Mouse (Mus musculus): ENCODE data around the gene Phlda2. TPM values are rescaled to one million over a fixed set of nuclear protein-coding genes. Genes with fewer than 3 reads are reported as not detected.

The Phlda2 gene
- polyA plus RNA-seq, 1 experiment from 2014 or later = 0.87 TPM

- ATAC-seq (ENCODE audit: low FRiP score) (no peak), DNase-seq (ENCODE audit: low spot score) (peak; percentile 49)
- H3K27ac ChIP-seq = no peak overlapping the region
- no peaks in the 10 kb centered on the region for H3K36me3 ChIP-seq (replicated peaks; ENCODE audit: control insufficient read depth, insufficient read depth)
- no peak overlapping the region for H3K9ac ChIP-seq
- H3K4me3 ChIP-seq (replicated peaks; ENCODE audit: low read length) = no peak overlapping the region
- H3K4me1 ChIP-seq (replicated peaks; ENCODE audit: control insufficient read depth, insufficient read depth, low read length) = peaks cover 10% of the 10 kb centered on the region
- no peaks in the 10 kb centered on the region for H3K9me3 ChIP-seq (ENCODE audit: control insufficient read depth, low read length)
- H3K4me2 ChIP-seq (replicated peaks) = no peak overlapping the region
- 27% methylated on average over 7 of the region's 7 CpGs for WGBS
- peaks cover 37% of the 10 kb centered on the region for H3K27me3 ChIP-seq (ENCODE audit: control insufficient read depth, insufficient read depth, low read length)
Measured at GRCm38 (mm10) chr7:143506675-143507074, 3.7 kb upstream of the Phlda2 start.

DNA sequence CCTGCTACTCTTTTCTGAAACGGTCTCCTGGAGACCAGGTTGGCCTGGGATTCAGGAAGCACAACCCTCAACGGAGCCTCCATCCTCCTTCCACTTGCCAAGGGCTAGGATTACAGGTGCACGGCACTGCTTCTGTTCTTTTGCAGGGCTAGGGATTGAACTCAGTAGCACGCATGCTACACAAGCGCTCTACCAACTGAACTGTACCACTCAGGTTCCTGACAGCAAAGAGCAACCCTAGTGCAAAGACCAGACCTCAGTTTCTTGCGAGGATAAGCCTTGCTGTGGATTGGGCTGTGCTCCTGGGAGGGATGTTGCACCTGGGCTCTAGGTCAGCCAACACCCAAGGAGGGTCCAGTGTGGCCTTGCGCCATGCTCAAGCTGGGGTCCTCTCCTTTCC lies 3.3 kb upstream of the Phlda2 start:
- no peak overlapping the region for H3K9ac ChIP-seq
- H3K27me3 ChIP-seq (ENCODE audit: control insufficient read depth, insufficient read depth, low read length) = peaks cover 41% of the 10 kb centered on the region
- H3K4me2 ChIP-seq (replicated peaks) = no peak overlapping the region
- no peak overlapping the region for H3K27ac ChIP-seq
- no peaks in the 10 kb centered on the region for H3K36me3 ChIP-seq (replicated peaks; ENCODE audit: control insufficient read depth, insufficient read depth)
- H3K4me1 ChIP-seq (replicated peaks; ENCODE audit: control insufficient read depth, insufficient read depth, low read length) = peaks cover 15% of the 10 kb centered on the region
- WGBS = 71% methylated on average over 7 of the region's 7 CpGs
- no peaks in the 10 kb centered on the region for H3K9me3 ChIP-seq (ENCODE audit: control insufficient read depth, low read length)
- H3K4me3 ChIP-seq (replicated peaks; ENCODE audit: low read length) = no peak overlapping the region
- ATAC-seq (ENCODE audit: low FRiP score) (no peak), DNase-seq (ENCODE audit: low spot score) (no peak)

- Histone ChIP-seq H3K27me3 (ENCODE audit: control insufficient read depth, insufficient read depth, low read length) (peaks cover 45% of the 10 kb centered on the region), H3K9ac (no peak overlapping the region), H3K4me1 (replicated peaks; ENCODE audit: control insufficient read depth, insufficient read depth, low read length) (peaks cover 15% of the 10 kb centered on the region), H3K36me3 (replicated peaks; ENCODE audit: control insufficient read depth, insufficient read depth) (no peaks in the 10 kb centered on the region), H3K27ac (no peak overlapping the region), H3K9me3 (ENCODE audit: control insufficient read depth, low read length) (no peaks in the 10 kb centered on the region), H3K4me2 (replicated peaks) (no peak overlapping the region), H3K4me3 (replicated peaks; ENCODE audit: low read length) (no peak overlapping the region)
- ATAC-seq (ENCODE audit: low FRiP score) (no peak), DNase-seq (ENCODE audit: low spot score) (peak; percentile 67)
- WGBS = 28% methylated on average over 11 of the region's 11 CpGs
Measured at GRCm38 (mm10) chr7:143505823-143506222, 2.9 kb upstream of the Phlda2 start.

DNA sequence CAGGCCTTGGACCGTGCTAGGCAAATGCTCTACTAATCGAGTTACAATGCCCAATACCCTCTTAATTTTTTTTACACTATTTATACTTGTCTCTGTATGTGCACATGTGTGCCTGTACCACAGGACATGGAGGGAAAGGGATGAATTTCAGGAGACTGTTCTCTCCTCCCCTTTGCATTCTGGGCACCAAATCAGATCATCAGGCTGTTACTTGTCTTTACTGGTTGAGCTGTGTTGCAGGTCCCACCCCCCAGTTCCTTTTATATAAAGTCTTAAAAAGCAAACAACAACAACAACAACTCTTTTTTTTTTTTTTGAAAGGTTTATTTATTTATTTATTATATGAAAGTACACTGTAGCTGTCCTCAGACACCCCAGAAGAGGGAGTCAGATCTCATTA lies 2.5 kb upstream of the Phlda2 start:
- Histone ChIP-seq H3K27ac (no peak overlapping the region), H3K4me2 (replicated peaks) (no peak overlapping the region), H3K9ac (no peak overlapping the region), H3K36me3 (replicated peaks; ENCODE audit: control insufficient read depth, insufficient read depth) (no peaks in the 10 kb centered on the region), H3K4me3 (replicated peaks; ENCODE audit: low read length) (no peak overlapping the region), H3K9me3 (ENCODE audit: control insufficient read depth, low read length) (no peaks in the 10 kb centered on the region), H3K4me1 (replicated peaks; ENCODE audit: control insufficient read depth, insufficient read depth, low read length) (peaks cover 15% of the 10 kb centered on the region), H3K27me3 (ENCODE audit: control insufficient read depth, insufficient read depth, low read length) (peaks cover 50% of the 10 kb centered on the region)
- WGBS = 91% methylated on average over 2 of the region's 2 CpGs
- DNase-seq (ENCODE audit: low spot score) = no peak
- ATAC-seq (ENCODE audit: low FRiP score) = no peak

GRCm38 (mm10) chr7:143503926-143504325 lies 976 bp upstream of the Phlda2 start:
- DNase-seq (ENCODE audit: low spot score) (no peak), ATAC-seq (ENCODE audit: low FRiP score) (no peak)
- Histone ChIP-seq H3K9ac (no peak overlapping the region), H3K27ac (no peak overlapping the region), H3K27me3 (ENCODE audit: control insufficient read depth, insufficient read depth, low read length) (peaks cover 63% of the 10 kb centered on the region), H3K4me2 (replicated peaks) (no peak overlapping the region), H3K4me1 (replicated peaks; ENCODE audit: control insufficient read depth, insufficient read depth, low read length) (peaks cover 15% of the 10 kb centered on the region), H3K9me3 (ENCODE audit: control insufficient read depth, low read length) (no peaks in the 10 kb centered on the region), H3K4me3 (replicated peaks; ENCODE audit: low read length) (no peak overlapping the region), H3K36me3 (replicated peaks; ENCODE audit: control insufficient read depth, insufficient read depth) (no peaks in the 10 kb centered on the region)
- WGBS = 84% methylated on average over 6 of the region's 6 CpGs

DNA sequence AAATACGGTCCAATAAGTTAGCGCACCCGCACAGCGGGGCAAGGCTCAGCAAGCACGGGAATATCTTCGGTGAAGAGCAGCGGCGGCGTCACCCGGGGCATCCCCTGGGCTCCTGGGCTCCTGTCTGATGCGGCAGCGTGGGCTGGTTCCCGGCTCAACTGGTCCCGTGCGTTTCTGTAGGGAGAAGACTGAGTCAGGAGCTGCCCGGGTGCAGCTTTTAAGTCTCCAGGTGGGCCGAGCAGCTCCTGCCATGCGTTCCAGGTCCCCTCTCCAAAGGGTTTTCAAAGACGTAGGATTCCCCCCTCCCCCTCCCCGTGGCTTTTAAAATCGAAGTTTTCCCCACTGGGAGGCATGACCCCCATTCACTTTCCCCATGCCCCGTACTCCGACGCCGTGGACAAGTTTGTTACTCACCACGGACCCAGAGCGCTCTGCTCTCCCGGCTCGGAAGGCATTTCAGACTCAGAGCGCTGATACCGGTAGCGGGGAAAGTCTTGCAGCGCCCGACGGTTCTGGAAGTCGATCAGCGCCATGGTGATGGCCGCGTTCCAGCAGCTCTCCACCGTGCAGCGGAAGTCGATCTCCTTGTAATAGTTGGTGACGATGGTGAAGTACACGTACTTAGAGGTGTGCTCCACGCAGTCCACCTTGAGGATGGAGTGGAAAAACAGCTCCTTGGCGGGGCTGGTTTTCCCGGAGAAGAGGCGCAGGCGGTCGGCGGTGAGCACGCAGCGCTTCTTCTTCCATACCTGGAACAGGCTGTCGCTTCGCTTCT lies 1.1 kb downstream of the Phlda2 start:
- Histone ChIP-seq H3K36me3 (replicated peaks; ENCODE audit: control insufficient read depth, insufficient read depth) (no peaks in the 10 kb centered on the region), H3K9ac (peak overlapping the region; percentile 39), H3K4me1 (replicated peaks; ENCODE audit: control insufficient read depth, insufficient read depth, low read length) (peaks cover 15% of the 10 kb centered on the region), H3K4me3 (replicated peaks; ENCODE audit: low read length) (peak overlapping the region; percentile 33), H3K9me3 (ENCODE audit: control insufficient read depth, low read length) (no peaks in the 10 kb centered on the region), H3K27me3 (ENCODE audit: control insufficient read depth, insufficient read depth, low read length) (peaks cover 64% of the 10 kb centered on the region), H3K27ac (no peak overlapping the region), H3K4me2 (replicated peaks) (peak overlapping the region; percentile 68)
- WGBS = 5% methylated on average over 54 of the region's 55 CpGs
- no peak for ATAC-seq (ENCODE audit: low FRiP score)
- peak; percentile 46 for DNase-seq (ENCODE audit: low spot score)

- no peak for ATAC-seq (ENCODE audit: low FRiP score)
- H3K27me3 ChIP-seq (ENCODE audit: control insufficient read depth, insufficient read depth, low read length) = peaks cover 59% of the 10 kb centered on the region
- 47% methylated on average over 2 of the region's 2 CpGs for WGBS
Measured at GRCm38 (mm10) chr7:143500912-143501311, 2.0 kb downstream of the Phlda2 start.

GRCm38 (mm10) chr7:143498584-143498983 lies 4.4 kb downstream of the Phlda2 start:
- 84% methylated on average over 4 of the region's 4 CpGs for WGBS
- ATAC-seq (ENCODE audit: low FRiP score) (no peak), DNase-seq (ENCODE audit: low spot score) (no peak)
- Histone ChIP-seq H3K4me1 (replicated peaks; ENCODE audit: control insufficient read depth, insufficient read depth, low read length) (peaks cover 15% of the 10 kb centered on the region), H3K4me2 (replicated peaks) (no peak overlapping the region), H3K9me3 (ENCODE audit: control insufficient read depth, low read length) (no peaks in the 10 kb centered on the region), H3K36me3 (replicated peaks; ENCODE audit: control insufficient read depth, insufficient read depth) (no peaks in the 10 kb centered on the region), H3K27ac (no peak overlapping the region), H3K9ac (no peak overlapping the region), H3K27me3 (ENCODE audit: control insufficient read depth, insufficient read depth, low read length) (peaks cover 46% of the 10 kb centered on the region), H3K4me3 (replicated peaks; ENCODE audit: low read length) (no peak overlapping the region)

More at GRCm38 (mm10) chr7:143500912-143501311, 2.0 kb downstream of the Phlda2 start:
- Histone ChIP-seq H3K36me3 (replicated peaks; ENCODE audit: control insufficient read depth, insufficient read depth) (no peaks in the 10 kb centered on the region), H3K27ac (no peak overlapping the region), H3K4me3 (replicated peaks; ENCODE audit: low read length) (no peak overlapping the region), H3K9ac (no peak overlapping the region), H3K9me3 (ENCODE audit: control insufficient read depth, low read length) (no peaks in the 10 kb centered on the region), H3K4me1 (replicated peaks; ENCODE audit: control insufficient read depth, insufficient read depth, low read length) (peaks cover 15% of the 10 kb centered on the region), H3K4me2 (replicated peaks) (no peak overlapping the region)
- no peak for DNase-seq (ENCODE audit: low spot score)

DNA sequence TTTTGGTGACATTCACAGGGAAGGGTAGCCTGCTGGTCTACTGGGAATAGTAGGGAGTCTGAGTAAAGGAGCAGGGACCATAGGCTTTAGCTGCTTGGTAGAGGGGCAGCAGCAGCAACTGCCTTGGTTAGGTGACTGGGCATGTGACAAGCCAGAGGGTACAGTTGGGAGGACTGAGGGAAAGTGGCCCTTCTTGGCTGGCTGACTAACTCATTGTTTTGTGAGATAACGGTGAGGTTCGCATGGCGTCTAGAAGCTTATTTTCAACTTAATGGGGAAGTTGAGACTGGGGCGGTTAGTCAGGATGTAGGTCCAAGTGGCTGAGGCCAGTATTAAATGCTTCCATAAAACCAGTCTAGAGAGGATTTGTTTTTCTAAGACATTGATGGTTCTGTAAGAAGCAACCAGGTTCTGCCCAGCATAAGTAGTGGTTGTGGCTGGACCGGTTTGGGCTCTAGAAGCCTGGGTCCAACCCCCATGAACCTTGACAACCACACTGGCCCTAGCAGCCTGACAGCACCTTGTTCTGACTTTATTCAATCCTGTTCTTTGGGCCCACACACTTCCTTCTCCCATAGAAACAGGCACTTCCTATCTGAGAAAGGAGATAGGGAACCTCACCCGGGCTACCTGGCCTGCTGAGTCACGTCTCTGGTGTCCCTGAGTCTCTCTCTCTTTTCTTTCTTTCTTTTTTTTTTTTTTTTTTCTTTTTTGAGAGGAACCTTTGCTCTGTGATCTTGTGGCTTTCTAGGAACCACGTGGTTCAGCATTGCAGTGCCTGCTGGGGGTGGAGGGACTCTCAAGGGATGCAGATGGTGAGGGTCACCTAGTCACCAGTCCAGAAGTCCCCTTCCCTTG lies 7.6 kb downstream of the Phlda2 start:
- peaks cover 13% of the 10 kb centered on the region for H3K27me3 ChIP-seq (ENCODE audit: control insufficient read depth, insufficient read depth, low read length)
- DNase-seq (ENCODE audit: low spot score) = no peak
- no peak overlapping the region for H3K4me3 ChIP-seq (replicated peaks; ENCODE audit: low read length)
- 83% methylated on average over 8 of the region's 8 CpGs for WGBS
- no peak overlapping the region for H3K9ac ChIP-seq
- H3K4me2 ChIP-seq (replicated peaks) = no peak overlapping the region
- no peak for ATAC-seq (ENCODE audit: low FRiP score)
- H3K4me1 ChIP-seq (replicated peaks; ENCODE audit: control insufficient read depth, insufficient read depth, low read length) = no peaks in the 10 kb centered on the region
- H3K36me3 ChIP-seq (replicated peaks; ENCODE audit: control insufficient read depth, insufficient read depth) = no peaks in the 10 kb centered on the region
- no peaks in the 10 kb centered on the region for H3K9me3 ChIP-seq (ENCODE audit: control insufficient read depth, low read length)
- H3K27ac ChIP-seq = no peak overlapping the region

Data from hindbrain, embryonic 14.5 days (tissue).